Mouse (Mus musculus): ENCODE data around the gene Sco2. TPM values are rescaled to one million over a fixed set of nuclear protein-coding genes. Genes with fewer than 3 reads are reported as not detected.
A peak's percentile ranks its signal among the peaks of the same experiment; 100 is the strongest.

Sco2 gene
- total and polyA plus RNA-seq, 3 experiments, result 34.6 to 58.9 TPM; not detected in 1

DNA sequence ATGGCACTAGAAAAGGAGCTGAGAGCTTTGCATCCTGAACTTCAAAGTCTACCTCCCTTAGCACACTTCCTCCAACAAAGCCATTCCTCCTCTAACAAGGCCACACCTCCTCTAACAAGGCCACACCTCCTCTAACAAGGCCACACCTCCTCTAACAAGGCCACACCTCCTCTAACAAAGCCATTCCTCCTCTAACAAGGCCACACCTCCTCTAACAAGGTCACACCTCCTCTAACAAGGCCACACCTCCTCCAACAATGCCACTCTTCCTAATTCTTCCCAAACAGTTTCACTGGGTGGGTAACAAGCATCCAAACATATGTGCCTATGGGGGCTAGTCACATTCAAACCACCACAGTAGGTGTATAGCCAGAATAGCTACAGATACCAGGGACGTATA lies 28.8 kb upstream of the Sco2 start:
- no peaks in the 10 kb centered on the region for H3K27me3 ChIP-seq (ENCODE audit: control insufficient read depth in 1 of 2, insufficient read depth in 2 of 2, low read length in 2 of 2)
- no peaks in the 10 kb centered on the region for H3K9me3 ChIP-seq (replicated peaks; ENCODE audit: insufficient read depth, low read length)

GRCm38 (mm10) chr15:89399716-89400115 lies 26.1 kb upstream of the Sco2 start:
- H3K4me3 ChIP-seq (ENCODE audit: control insufficient read depth in 1 of 2, insufficient read depth in 1 of 2, low read depth in 2 of 2, low read length in 2 of 2), result no peak overlapping the region
- peaks cover 0 to 12% of the 10 kb centered on the region in 2 experiments; a peak in 2 of 4 replicates for H3K36me3 ChIP-seq (ENCODE audit: control insufficient read depth in 1 of 2, insufficient read depth in 2 of 2, low read length in 2 of 2)
- H3K27ac ChIP-seq (ENCODE audit: control insufficient read depth, low read depth, low read length), result no peak overlapping the region
- DNase-seq (ENCODE audit: low read depth, low spot score), result peak; percentile 32
- no peaks in the 10 kb centered on the region for H3K79me2 ChIP-seq (ENCODE audit: control insufficient read depth, insufficient read depth, low read length, poor library complexity)
- TF ChIP-seq GABPA (IDR thresholded peaks at IDR 0.05; ENCODE audit: low read depth, low read length), result no peak
- peak; percentile 71 for TF ChIP-seq RCOR1 (IDR thresholded peaks at IDR 0.05; ENCODE audit: low read depth, low read length)
- no peak for TF ChIP-seq MYC (IDR thresholded peaks at IDR 0.05; ENCODE audit: low read depth, low read length)
- TF ChIP-seq SMC3 (IDR thresholded peaks at IDR 0.05; ENCODE audit: low read depth, low read length), result no peak
- peak; percentile 23; the same call in 1 of the 2 replicates for TF ChIP-seq SIN3A (IDR thresholded peaks at IDR 0.05; ENCODE audit: low read length)
- TF ChIP-seq ETS1 (IDR thresholded peaks at IDR 0.05; ENCODE audit: low read depth, low read length), result peak; percentile 44; the same call in 1 of the 2 replicates
- peak; percentile 67 for TF ChIP-seq TCF12 (IDR thresholded peaks at IDR 0.05; ENCODE audit: low read depth, low read length)
- no peak for TF ChIP-seq RAD21 (IDR thresholded peaks at IDR 0.05; ENCODE audit: low read depth, low read length)
- TF ChIP-seq ZMIZ1 (IDR thresholded peaks at IDR 0.05; ENCODE audit: low read depth, low read length), result no peak
- TF ChIP-seq TBP (IDR thresholded peaks at IDR 0.05; ENCODE audit: low read depth, low read length), result no peak
- no peak for TF ChIP-seq USF2 (IDR thresholded peaks at IDR 0.05; ENCODE audit: borderline replicate concordance in 1 of 2, insufficient read depth in 1 of 2, low read depth in 1 of 2, low read length in 2 of 2)
- no peak for TF ChIP-seq HCFC1 (IDR thresholded peaks at IDR 0.05; ENCODE audit: low read depth, low read length)
- peak; percentile 76 to 81 for TF ChIP-seq EP300 (IDR thresholded peaks at IDR 0.05; ENCODE audit: low read depth in 1 of 2, low read length in 2 of 2)
- TF ChIP-seq GATA1 (IDR thresholded peaks at IDR 0.05; ENCODE audit: low read depth, low read length), result peak; percentile 74
- no peak for TF ChIP-seq POLR2AphosphoS2 (IDR thresholded peaks at IDR 0.05; ENCODE audit: low read length)
- TF ChIP-seq CHD2 (IDR thresholded peaks at IDR 0.05; ENCODE audit: low read length), result no peak
- no peak for TF ChIP-seq KAT2A (conservative IDR thresholded peaks at IDR 0.05; ENCODE audit: low read depth, low read length)
- no peak for TF ChIP-seq USF1 (IDR thresholded peaks at IDR 0.05; ENCODE audit: low read depth, low read length)
- peak; percentile 97 for TF ChIP-seq BHLHE40 (IDR thresholded peaks at IDR 0.05; ENCODE audit: borderline replicate concordance, low read depth, low read length)
- TF ChIP-seq MEF2A (IDR thresholded peaks at IDR 0.05; ENCODE audit: extremely low read depth, insufficient replicate concordance, low read depth, low read length, poor library complexity, severe bottlenecking), result no peak
- TF ChIP-seq ZNF384 (IDR thresholded peaks at IDR 0.05; ENCODE audit: low read depth, low read length), result no peak
- TF ChIP-seq MXI1 (IDR thresholded peaks at IDR 0.05; ENCODE audit: low read depth, low read length), result no peak
- TF ChIP-seq MAX (IDR thresholded peaks at IDR 0.05; ENCODE audit: low read length), result no peak
- no peak for TF ChIP-seq ELF1 (IDR thresholded peaks at IDR 0.05; ENCODE audit: low read depth, low read length)
- H3K4me1 ChIP-seq (ENCODE audit: control insufficient read depth in 1 of 2, insufficient read depth in 2 of 2, low read length in 2 of 2), result peaks cover 12 to 18% of the 10 kb centered on the region in 2 experiments
- no peaks in the 10 kb centered on the region for H3K9me3 ChIP-seq (replicated peaks; ENCODE audit: insufficient read depth, low read length)
- no peak overlapping the region for H3K9ac ChIP-seq (ENCODE audit: control insufficient read depth, low read depth, low read length, poor library complexity, severe bottlenecking)
- no peaks in the 10 kb centered on the region for H3K27me3 ChIP-seq (ENCODE audit: control insufficient read depth in 1 of 2, insufficient read depth in 2 of 2, low read length in 2 of 2)

More for the DNA sequence above, 28.8 kb upstream of the Sco2 start:
- Histone ChIP-seq H3K4me1 (ENCODE audit: control insufficient read depth in 1 of 2, insufficient read depth in 2 of 2, low read length in 2 of 2) (peaks cover 21 to 36% of the 10 kb centered on the region in 2 experiments), H3K27ac (ENCODE audit: control insufficient read depth, low read depth, low read length) (no peak overlapping the region), H3K9ac (ENCODE audit: control insufficient read depth, low read depth, low read length, poor library complexity, severe bottlenecking) (no peak overlapping the region), H3K79me2 (ENCODE audit: control insufficient read depth, insufficient read depth, low read length, poor library complexity) (no peaks in the 10 kb centered on the region), H3K36me3 (ENCODE audit: control insufficient read depth in 1 of 2, insufficient read depth in 2 of 2, low read length in 2 of 2) (peaks cover 0 to 23% of the 10 kb centered on the region in 2 experiments; a peak in 2 of 4 replicates), H3K4me3 (ENCODE audit: control insufficient read depth in 1 of 2, insufficient read depth in 1 of 2, low read depth in 2 of 2, low read length in 2 of 2) (no peak overlapping the region)
- peak; percentile 46 for DNase-seq (ENCODE audit: low read depth, low spot score)
- no peak for TF ChIP-seq POLR2AphosphoS5 (IDR thresholded peaks at IDR 0.05; ENCODE audit: borderline replicate concordance, low read depth, low read length)
- no peak for TF ChIP-seq ZC3H11A (IDR thresholded peaks at IDR 0.05; ENCODE audit: low read depth, low read length)
- TF ChIP-seq SMC3 (IDR thresholded peaks at IDR 0.05; ENCODE audit: low read depth, low read length), result no peak
- TF ChIP-seq RCOR1 (IDR thresholded peaks at IDR 0.05; ENCODE audit: low read depth, low read length), result no peak
- no peak for TF ChIP-seq E2F4 (IDR thresholded peaks at IDR 0.05; ENCODE audit: borderline replicate concordance, low read depth, low read length)
- no peak for TF ChIP-seq ZMIZ1 (IDR thresholded peaks at IDR 0.05; ENCODE audit: low read depth, low read length)
- no peak for TF ChIP-seq ETS1 (IDR thresholded peaks at IDR 0.05; ENCODE audit: low read depth, low read length)
- no peak for TF ChIP-seq EP300 (IDR thresholded peaks at IDR 0.05; ENCODE audit: low read depth in 1 of 2, low read length in 2 of 2)
- TF ChIP-seq CTCF (IDR thresholded peaks at IDR 0.05 in 2 of 3, conservative IDR thresholded peaks at IDR 0.05 in 1 of 3; ENCODE audit: control insufficient read depth in 1 of 3, insufficient read depth in 1 of 3, low read depth in 2 of 3, low read length in 3 of 3, poor library complexity in 1 of 3, severe bottlenecking in 1 of 3), result no peak
- TF ChIP-seq USF2 (IDR thresholded peaks at IDR 0.05; ENCODE audit: borderline replicate concordance in 1 of 2, insufficient read depth in 1 of 2, low read depth in 1 of 2, low read length in 2 of 2), result no peak
- TF ChIP-seq MYB (IDR thresholded peaks at IDR 0.05; ENCODE audit: low read depth, low read length), result no peak
- TF ChIP-seq NRF1 (IDR thresholded peaks at IDR 0.05; ENCODE audit: insufficient read depth, low read depth, low read length, poor library complexity, severe bottlenecking), result no peak
- TF ChIP-seq HCFC1 (IDR thresholded peaks at IDR 0.05; ENCODE audit: low read depth, low read length), result no peak
- no peak for TF ChIP-seq GABPA (IDR thresholded peaks at IDR 0.05; ENCODE audit: low read depth, low read length)
- no peak for TF ChIP-seq UBTF (IDR thresholded peaks at IDR 0.05; ENCODE audit: borderline replicate concordance, insufficient read depth, low read depth, low read length)
- TF ChIP-seq NELFE (IDR thresholded peaks at IDR 0.05; ENCODE audit: low read depth, low read length), result no peak
